Mouse (Mus musculus) leukemia stem cell, adult 10-12 weeks (primary cell): ENCODE measurements around the gene Yae1d1. TPM values are rescaled to one million over a fixed set of nuclear protein-coding genes. Genes with fewer than 3 reads are reported as not detected.

Experiments
- polyA plus RNA-seq: library from polyadenylated mRNA; stranded (reverse); fragments of >175 nt; gene quantifications from 2 replicates; pipeline ENCODE4 v1.2.3, GENCODE M21; 2012; ENCODE audit warnings: low replicate concordance

The Yae1d1 gene
- 0.65 and 7.2 TPM in 2 replicates for polyA plus RNA-seq

DNA sequence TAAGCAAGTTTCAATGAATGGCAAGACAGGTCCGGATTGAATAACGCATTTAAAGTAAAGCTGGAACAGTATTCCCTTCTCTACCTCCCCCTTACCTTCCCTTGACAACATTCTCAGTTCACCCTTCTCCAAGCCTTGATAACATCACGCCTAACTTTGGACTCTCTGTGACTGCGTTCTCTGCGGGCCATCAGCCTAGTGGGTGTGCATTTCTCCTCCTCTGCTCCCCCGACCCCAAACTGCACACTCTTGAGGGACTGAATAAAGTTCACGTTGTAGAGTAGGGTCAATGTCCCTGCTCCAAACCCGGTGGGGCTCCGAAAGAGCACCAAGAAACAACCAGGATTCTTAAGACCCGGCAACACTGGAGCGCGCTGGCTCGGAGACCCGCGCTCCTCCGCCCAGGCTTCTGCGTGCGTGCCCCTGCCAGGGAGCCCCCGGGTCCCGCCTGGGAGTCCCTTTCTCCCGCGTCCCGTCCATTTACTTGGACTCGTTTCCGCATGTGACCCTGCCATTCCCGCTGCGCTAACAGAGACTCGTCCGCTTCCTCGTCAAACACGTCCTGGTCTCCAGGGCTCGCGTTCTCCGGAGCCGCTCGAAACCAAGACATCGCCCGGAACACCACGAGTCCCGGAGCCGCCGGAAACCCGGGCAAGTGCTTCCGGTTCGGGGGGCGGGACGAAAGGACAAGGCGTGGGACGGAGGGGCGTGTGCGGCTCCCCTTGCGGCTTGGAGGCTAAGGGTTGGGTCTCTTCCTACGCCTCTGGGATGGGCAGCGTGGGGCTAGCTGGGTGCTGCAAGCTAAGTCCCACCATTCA lies at the start of gene Yae1d1:
TSS of gene Yae1d1 (minus strand) at position 653 of the 818 bp plus-strand sequence.

GRCm38 (mm10) chr13:17944078-17944917 lies 48.9 kb downstream of the Yae1d1 start, which contains the start of gene Rala:
TSS of gene Rala (minus strand) at chr13:17944239.

Other genes starting within 250 kb of the Yae1d1 start
- gene Cdk13, start 188.3 kb downstream of the Yae1d1 start, polyA plus RNA-seq: 337 and 398 TPM in 2 replicates
- gene Rala, start 49.1 kb downstream of the Yae1d1 start, polyA plus RNA-seq: 3.4 and 6.1 TPM in 2 replicates